ENCODE assay signal across 20 mouse cellular contexts in the genomic region with DNA sequence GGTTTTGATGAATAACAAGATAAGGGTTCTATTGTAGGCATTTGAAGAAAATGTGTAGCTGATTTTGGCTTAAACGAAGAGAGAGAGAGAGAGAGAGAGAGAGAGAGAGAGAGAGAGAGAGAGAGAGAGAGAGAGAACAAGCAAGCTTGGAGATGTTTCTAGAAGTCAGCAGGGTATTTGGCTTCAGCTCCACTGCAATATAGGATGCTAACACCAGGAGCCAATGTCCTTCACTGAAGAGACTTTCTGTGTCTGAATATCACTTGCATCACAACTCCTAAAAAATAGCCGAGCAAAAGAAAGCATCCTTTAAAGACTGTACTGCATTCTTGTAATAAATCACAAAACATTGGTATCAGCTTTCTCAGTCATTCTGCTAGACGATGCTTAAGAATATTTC.
A peak's percentile ranks its signal among the peaks of the same experiment; 100 is the strongest.
DNase-seq lines count a peak whose midpoint lies in the region; ATAC-seq and TF ChIP-seq lines count a peak whose summit lies in the region.
"Had no signal": no experiment of that assay in that cellular context is flagged by ENCODE, and none has a peak within 500 bp of the region (broad histone marks: within the 10 kb centered on the region; RNA-seq: fewer than 3 reads in every experiment).

No protein-coding gene starts in this region.

- TF ChIP-seq CTCF in olfactory bulb, adult 2 months (IDR thresholded peaks at IDR 0.05; ENCODE audit: insufficient read depth, low read depth, low read length) = no peak

- no peak overlapping the region for H3K4me3 ChIP-seq in hindbrain, embryonic 14.5 days (replicated peaks; ENCODE audit: low read length)
- H3K4me3 ChIP-seq in hindbrain, embryonic 13.5 days = no peak overlapping the region
- no peak overlapping the region for H3K4me3 ChIP-seq in neural tube, embryonic 11.5 days (ENCODE audit: low read depth, low read length)
- no peak overlapping the region for H3K4me3 ChIP-seq in embryonic facial prominence, embryonic 12.5 days
- no peak overlapping the region for H3K4me3 ChIP-seq in olfactory bulb, adult 2 months (ENCODE audit: insufficient read depth, low read depth, low read length)
- H3K4me3 ChIP-seq: embryonic facial prominence, embryonic 15.5 days; heart, embryonic 15.5 days; intestine, embryonic 15.5 days; kidney, embryonic 15.5 days; liver, embryonic 12.5 days; megakaryocyte, embryonic 14.5 days had no signal

- no peaks in the 10 kb centered on the region for H3K36me3 ChIP-seq in hindbrain, embryonic 14.5 days (replicated peaks; ENCODE audit: control insufficient read depth, insufficient read depth)
- H3K36me3 ChIP-seq in hindbrain, embryonic 13.5 days = no peaks in the 10 kb centered on the region
- no peaks in the 10 kb centered on the region for H3K36me3 ChIP-seq in neural tube, embryonic 11.5 days (ENCODE audit: control insufficient read depth, insufficient read depth, low read length)
- H3K36me3 ChIP-seq in embryonic facial prominence, embryonic 12.5 days = no peaks in the 10 kb centered on the region
- H3K36me3 ChIP-seq: embryonic facial prominence, embryonic 15.5 days; heart, embryonic 15.5 days; intestine, embryonic 15.5 days; kidney, embryonic 15.5 days; liver, embryonic 12.5 days had no signal

- DNase-seq in hindbrain, embryonic 14.5 days (ENCODE audit: low spot score) = no peak
- DNase-seq in neural tube, embryonic 11.5 days (ENCODE audit: low spot score) = no peak
- DNase-seq in neural tube, embryonic 10.5 days (ENCODE audit: extremely low spot score, low spot score) = no peak
- DNase-seq in MN1 (ENCODE audit: low spot score) = no peak
- DNase-seq in gastrocnemius, adult 8-10 months (ENCODE audit: low spot score in 2 of 2) = no peak
- DNase-seq: B cell, adult 2 months; gastrocnemius, postnatal 25 days; lung, adult 2 months; right cerebral cortex, postnatal 14 days; spleen, adult 18-20 months; thymus, postnatal 36 days had no signal

- no peak for ATAC-seq in hindbrain, embryonic 14.5 days (ENCODE audit: low FRiP score)
- no peak for ATAC-seq in hindbrain, embryonic 13.5 days (ENCODE audit: low FRiP score)
- no peak for ATAC-seq in neural tube, embryonic 11.5 days (ENCODE audit: insufficient read depth, low FRiP score, low TSS enrichment)
- no peak for ATAC-seq in embryonic facial prominence, embryonic 12.5 days (ENCODE audit: insufficient number of reproducible peaks, insufficient read depth, low FRiP score, low TSS enrichment)
- ATAC-seq: intestine, embryonic 15.5 days; liver, embryonic 12.5 days had no signal

- WGBS in hindbrain, embryonic 14.5 days = 58% methylated on average over 3 of the region's 3 CpGs
- 57% methylated on average over 3 of the region's 3 CpGs for WGBS in hindbrain, embryonic 13.5 days
- WGBS in neural tube, embryonic 11.5 days = 44% methylated on average over 3 of the region's 3 CpGs
- WGBS in embryonic facial prominence, embryonic 12.5 days = 25% methylated on average over 3 of the region's 3 CpGs
- WGBS in olfactory bulb, adult 2 months = 31% methylated on average over 3 of the region's 3 CpGs

- TF ChIP-seq POLR2A in olfactory bulb, adult 2 months (IDR thresholded peaks at IDR 0.05; ENCODE audit: insufficient read depth, low read depth, low read length) = no peak

- H3K27ac ChIP-seq in hindbrain, embryonic 14.5 days = peak overlapping the region; percentile 15; the same call in 1 of the 2 replicates
- no peak overlapping the region; the same call in 1 of the 2 replicates for H3K27ac ChIP-seq in hindbrain, embryonic 13.5 days
- H3K27ac ChIP-seq in neural tube, embryonic 11.5 days (ENCODE audit: low read depth, low read length) = peak overlapping the region; percentile 14; the same call in 1 of the 2 replicates
- H3K27ac ChIP-seq in embryonic facial prominence, embryonic 12.5 days = peak overlapping the region; percentile 65
- H3K27ac ChIP-seq in olfactory bulb, adult 2 months (ENCODE audit: insufficient read depth, low read depth, low read length) = peak overlapping the region; percentile 86; the same call in 1 of the 2 replicates
- H3K27ac ChIP-seq: heart, embryonic 15.5 days; intestine, embryonic 15.5 days; liver, embryonic 12.5 days had no signal

- no peaks in the 10 kb centered on the region for H3K9me3 ChIP-seq in hindbrain, embryonic 14.5 days (ENCODE audit: control insufficient read depth, low read length)
- no peaks in the 10 kb centered on the region for H3K9me3 ChIP-seq in hindbrain, embryonic 13.5 days
- no peaks in the 10 kb centered on the region for H3K9me3 ChIP-seq in neural tube, embryonic 11.5 days (ENCODE audit: control insufficient read depth, low read length)
- no peaks in the 10 kb centered on the region for H3K9me3 ChIP-seq in embryonic facial prominence, embryonic 12.5 days
- H3K9me3 ChIP-seq: embryonic facial prominence, embryonic 15.5 days; heart, embryonic 15.5 days; intestine, embryonic 15.5 days; kidney, embryonic 15.5 days; liver, embryonic 12.5 days had no signal

- peaks cover 10% of the 10 kb centered on the region; the same call in 1 of the 2 replicates for H3K4me1 ChIP-seq in hindbrain, embryonic 14.5 days (replicated peaks; ENCODE audit: control insufficient read depth, insufficient read depth, low read length)
- H3K4me1 ChIP-seq in hindbrain, embryonic 13.5 days (replicated peaks) = peaks cover 17% of the 10 kb centered on the region
- peaks cover 13% of the 10 kb centered on the region for H3K4me1 ChIP-seq in neural tube, embryonic 11.5 days (ENCODE audit: control insufficient read depth, insufficient read depth, low read length)
- peaks cover 42% of the 10 kb centered on the region for H3K4me1 ChIP-seq in embryonic facial prominence, embryonic 12.5 days
- peaks cover 2% of the 10 kb centered on the region; the same call in 1 of the 2 replicates for H3K4me1 ChIP-seq in olfactory bulb, adult 2 months (ENCODE audit: control insufficient read depth, insufficient read depth, low read length)
- H3K4me1 ChIP-seq: megakaryocyte, embryonic 14.5 days had no signal

- H3K27me3 ChIP-seq in hindbrain, embryonic 14.5 days (ENCODE audit: control insufficient read depth, insufficient read depth, low read length) = no peaks in the 10 kb centered on the region
- H3K27me3 ChIP-seq in hindbrain, embryonic 13.5 days = no peaks in the 10 kb centered on the region
- no peaks in the 10 kb centered on the region for H3K27me3 ChIP-seq in neural tube, embryonic 11.5 days (ENCODE audit: control insufficient read depth, insufficient read depth, low read length)
- no peaks in the 10 kb centered on the region for H3K27me3 ChIP-seq in embryonic facial prominence, embryonic 12.5 days
- H3K27me3 ChIP-seq: embryonic facial prominence, embryonic 15.5 days; heart, embryonic 15.5 days; intestine, embryonic 15.5 days; kidney, embryonic 15.5 days; liver, embryonic 12.5 days; megakaryocyte, embryonic 14.5 days had no signal

- H3K4me2 ChIP-seq in hindbrain, embryonic 14.5 days (replicated peaks) = no peak overlapping the region
- no peak overlapping the region for H3K4me2 ChIP-seq in hindbrain, embryonic 13.5 days
- H3K4me2 ChIP-seq in neural tube, embryonic 11.5 days (ENCODE audit: low read depth) = no peak overlapping the region
- 0 out of 2 replicates have a peak overlapping the region, but pooled peaks have one; percentile 15 for H3K4me2 ChIP-seq in embryonic facial prominence, embryonic 12.5 days (replicated peaks)
- H3K4me2 ChIP-seq: heart, embryonic 15.5 days; intestine, embryonic 15.5 days; kidney, embryonic 15.5 days; liver, embryonic 12.5 days had no signal

- H3K9ac ChIP-seq in hindbrain, embryonic 14.5 days = no peak overlapping the region
- no peak overlapping the region for H3K9ac ChIP-seq in hindbrain, embryonic 13.5 days
- H3K9ac ChIP-seq in neural tube, embryonic 11.5 days (ENCODE audit: low read length) = no peak overlapping the region
- H3K9ac ChIP-seq in embryonic facial prominence, embryonic 12.5 days = no peak overlapping the region
- H3K9ac ChIP-seq: embryonic facial prominence, embryonic 15.5 days; heart, embryonic 15.5 days; intestine, embryonic 15.5 days; kidney, embryonic 15.5 days; liver, embryonic 12.5 days had no signal
